Mouse (Mus musculus): Measurements from ENCODE around the gene Nup160. TPM values are rescaled to one million over a fixed set of nuclear protein-coding genes. Genes with fewer than 3 reads are reported as not detected.

Gene Nup160
- 91.7 to 107 TPM (median 96.5 TPM) in 4 replicates for total RNA-seq (2023; ENCODE audit: inconsistent age)

GRCm38 (mm10) chr2:90677007-90677406, at the start of gene Nup160:
Nup160 (plus strand) TSS chr2:90677215.

DNA sequence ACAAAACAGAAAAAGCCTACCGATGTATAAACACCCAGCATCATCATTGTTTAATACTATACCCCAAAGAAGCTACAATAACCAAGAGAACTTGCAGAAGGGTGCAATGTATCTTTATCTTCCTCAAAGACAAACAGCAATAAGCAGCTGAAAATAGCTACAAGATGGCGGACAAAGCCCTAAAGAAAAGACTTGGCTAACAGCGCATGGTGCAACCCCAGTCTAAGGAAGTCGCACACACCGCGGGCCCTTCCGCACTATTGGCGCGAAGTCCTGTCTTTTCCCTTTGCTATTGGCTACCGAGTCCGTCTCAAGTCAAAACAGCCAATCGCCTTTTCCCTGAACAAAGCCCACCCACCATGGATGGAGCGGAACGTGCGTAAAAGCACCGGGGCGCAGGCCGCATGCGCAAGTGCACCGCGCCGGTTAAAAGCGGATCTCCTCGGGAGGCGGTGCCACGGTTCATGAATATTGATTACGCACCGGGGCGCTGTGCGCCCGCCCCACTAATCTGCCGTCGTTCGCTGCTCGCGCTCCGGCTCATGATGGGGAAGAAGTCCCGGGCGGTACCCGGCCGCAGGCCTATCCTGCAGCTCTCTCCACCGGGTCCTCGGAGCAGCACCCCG, 68.2 kb downstream of the Nup160 start, which contains the start of gene Fnbp4:
Gene Fnbp4, plus strand, starts transcription at position 318 of the 626 bp plus-strand sequence.

GRCm38 (mm10) chr2:90782458-90782857, 105.4 kb downstream of the Nup160 start, which contains the start of gene Agbl2:
Agbl2 (plus strand) TSS chr2:90782727.

Other genes with a start within 250 kb of the Nup160 start
- gene Ptprj, start 96.6 kb upstream of the Nup160 start, total RNA-seq (2023; ENCODE audit: inconsistent age), result 159 to 181 TPM (median 173 TPM) in 4 replicates
- gene Fnbp4, start 68.2 kb downstream of the Nup160 start, total RNA-seq (2023; ENCODE audit: inconsistent age), result 249 to 271 TPM (median 259 TPM) in 4 replicates
- 0.15 TPM in 1 of 4 replicates, not detected in the others for gene Agbl2, start 105.5 kb downstream of the Nup160 start, total RNA-seq (2023; ENCODE audit: inconsistent age)
- gene Mtch2, start 169.9 kb downstream of the Nup160 start, total RNA-seq (2023; ENCODE audit: inconsistent age), result 87.0 to 105 TPM (median 99.6 TPM) in 4 replicates
- gene C1qtnf4, start 208.6 kb downstream of the Nup160 start, total RNA-seq (2023; ENCODE audit: inconsistent age), result 0.67 TPM in 1 of 4 replicates, not detected in the others
- gene Kbtbd4, start 227.5 kb downstream of the Nup160 start, total RNA-seq (2023; ENCODE audit: inconsistent age), result 25.6 to 31.9 TPM (median 29.7 TPM) in 4 replicates
- gene Ndufs3, start 227.6 kb downstream of the Nup160 start, total RNA-seq (2023; ENCODE audit: inconsistent age), result 120 to 152 TPM (median 131 TPM) in 4 replicates